Mouse (Mus musculus) hindbrain, embryonic 11.5 days (tissue): ENCODE measurements around the gene Adgrf3. TPM values are rescaled to one million over a fixed set of nuclear protein-coding genes. Genes with fewer than 3 reads are reported as not detected.

Experiments used
- ATAC-seq: fragments of 200-750 bp; cut with Nextera tagmentation; 2 replicates; pipeline ENCODE4 v1.8.0; 2017; ENCODE audit warnings: mild to moderate bottlenecking, moderate TSS enrichment, moderate library complexity; ENCODE audit not compliant: low FRiP score
- DNase-seq: peaks from one replicate; pipeline ENCODE4 v3.0.0-alpha.2; 2015; ENCODE audit warnings: low spot score
- H3K27ac ChIP-seq: fragments of 300-500 bp; sonication (generic); 2 replicates; pipeline ENCODE4 v1.5.1; 2014; ENCODE audit warnings: mild to moderate bottlenecking, low read depth, low read length
- H3K27me3 ChIP-seq: fragments of 300-500 bp; sonication (generic); 2 replicates; pipeline ENCODE4 v1.6.1; 2014; ENCODE audit warnings: mild to moderate bottlenecking, low read length, moderate library complexity, mixed read lengths; ENCODE audit not compliant: control insufficient read depth, insufficient read depth
- H3K36me3 ChIP-seq: fragments of 300-500 bp; sonication (generic); 2 replicates; pipeline ENCODE4 v1.6.1; 2014; ENCODE audit warnings: mild to moderate bottlenecking, low read length, moderate library complexity, mixed read lengths; ENCODE audit not compliant: control insufficient read depth, insufficient read depth
- H3K4me1 ChIP-seq: fragments of 300-500 bp; sonication (generic); replicated peaks from 2 replicates; pipeline ENCODE4 v1.6.1; 2014; ENCODE audit warnings: low read length, mixed read lengths; ENCODE audit not compliant: control insufficient read depth, insufficient read depth
- H3K4me2 ChIP-seq: fragments of 300-500 bp; sonication (generic); replicated peaks from 2 replicates; pipeline ENCODE4 v1.6.1; 2014; ENCODE audit warnings: mild to moderate bottlenecking, low read depth, low read length
- H3K4me3 ChIP-seq: fragments of 300-500 bp; sonication (generic); 2 replicates; pipeline ENCODE4 v1.5.1; 2014; ENCODE audit warnings: low read depth, low read length
- H3K9ac ChIP-seq: fragments of 300-500 bp; sonication (generic); 2 replicates; pipeline ENCODE4 v1.6.1; 2014; ENCODE audit warnings: low read depth, low read length
- H3K9me3 ChIP-seq: fragments of 300-500 bp; sonication (generic); 2 replicates; pipeline ENCODE4 v1.6.1; 2016; ENCODE audit warnings: low read length; ENCODE audit not compliant: control insufficient read depth
- WGBS: fragments of 180-500 bp; shearing (Covaris S2); extraction: QIAGEN DNeasy Blood & Tissue Kit; methylation state at CpG from one replicate; pipeline ENCODE4 v1.1.7; 2014; 5-methylcytosine and 5-hydroxymethylcytosine counted together
- polyA plus RNA-seq: library from polyadenylated mRNA; unstranded; fragments of >200 nt; fragmentation: Nextera tagmentation; extraction: Ambion mirVana; gene quantifications from 2 replicates; pipeline ENCODE4 v1.2.1, GENCODE M21; 2014

The Adgrf3 gene
- polyA plus RNA-seq, 1 experiment from 2014 or later = not detected

DNA sequence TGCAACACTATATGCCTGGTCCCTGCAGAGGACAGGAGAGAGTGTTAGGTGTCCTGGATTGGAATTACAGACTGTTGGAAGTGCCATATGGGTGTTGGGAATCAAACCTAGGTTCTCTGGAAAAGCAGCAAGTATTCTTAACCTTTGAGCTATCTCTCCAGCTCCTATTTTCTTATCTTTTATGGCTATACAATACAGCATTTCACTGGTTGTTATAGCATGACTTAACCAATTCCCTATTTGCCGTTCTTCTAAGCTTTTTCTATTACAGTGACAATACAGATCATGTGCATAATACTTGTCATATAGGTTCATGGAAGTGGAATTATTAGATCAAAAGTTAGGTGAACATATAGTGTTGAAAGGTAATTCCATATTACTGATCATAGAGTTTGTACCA is 43.7 kb downstream of the Adgrf3 start:
- no peak overlapping the region for H3K9ac ChIP-seq
- no peaks in the 10 kb centered on the region for H3K9me3 ChIP-seq
- H3K4me3 ChIP-seq = no peak overlapping the region
- H3K4me1 ChIP-seq = no peaks in the 10 kb centered on the region
- no peak for ATAC-seq
- DNase-seq = no peak
- no peaks in the 10 kb centered on the region for H3K27me3 ChIP-seq
- H3K27ac ChIP-seq = no peak overlapping the region
- H3K36me3 ChIP-seq = no peaks in the 10 kb centered on the region
- WGBS = 92% methylated on average over 1 of the region's 1 CpGs
- no peak overlapping the region for H3K4me2 ChIP-seq

DNA sequence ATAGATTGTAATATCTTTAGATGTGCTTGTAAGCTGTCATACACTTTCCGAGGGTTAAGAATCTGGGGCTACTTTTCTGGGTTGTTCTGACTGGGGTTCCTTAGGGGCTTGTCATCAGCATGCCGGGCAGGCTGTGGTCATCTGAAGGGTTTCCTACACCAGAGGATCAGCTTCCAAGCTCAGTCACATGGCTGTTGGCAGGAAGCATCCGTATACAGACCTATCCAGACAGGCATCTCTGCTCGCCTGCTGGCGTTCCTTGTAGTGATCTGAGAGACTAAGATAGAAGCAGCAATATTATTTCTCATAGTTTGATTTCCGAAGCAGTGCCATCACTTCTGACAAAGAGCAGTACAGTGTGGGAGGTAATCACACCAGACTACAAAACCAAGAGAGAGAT is 45.9 kb downstream of the Adgrf3 start:
- H3K9ac ChIP-seq = no peak overlapping the region
- no peak overlapping the region for H3K27ac ChIP-seq
- WGBS = 89% methylated on average over 6 of the region's 6 CpGs
- H3K9me3 ChIP-seq = no peaks in the 10 kb centered on the region
- no peak overlapping the region for H3K4me2 ChIP-seq
- H3K27me3 ChIP-seq = no peaks in the 10 kb centered on the region
- DNase-seq (no peak), ATAC-seq (no peak)
- H3K4me3 ChIP-seq = no peak overlapping the region
- H3K4me1 ChIP-seq = 0 out of 2 replicates have a peak, but pooled peaks cover 2% of the 10 kb centered on the region
- H3K36me3 ChIP-seq = no peaks in the 10 kb centered on the region

DNA sequence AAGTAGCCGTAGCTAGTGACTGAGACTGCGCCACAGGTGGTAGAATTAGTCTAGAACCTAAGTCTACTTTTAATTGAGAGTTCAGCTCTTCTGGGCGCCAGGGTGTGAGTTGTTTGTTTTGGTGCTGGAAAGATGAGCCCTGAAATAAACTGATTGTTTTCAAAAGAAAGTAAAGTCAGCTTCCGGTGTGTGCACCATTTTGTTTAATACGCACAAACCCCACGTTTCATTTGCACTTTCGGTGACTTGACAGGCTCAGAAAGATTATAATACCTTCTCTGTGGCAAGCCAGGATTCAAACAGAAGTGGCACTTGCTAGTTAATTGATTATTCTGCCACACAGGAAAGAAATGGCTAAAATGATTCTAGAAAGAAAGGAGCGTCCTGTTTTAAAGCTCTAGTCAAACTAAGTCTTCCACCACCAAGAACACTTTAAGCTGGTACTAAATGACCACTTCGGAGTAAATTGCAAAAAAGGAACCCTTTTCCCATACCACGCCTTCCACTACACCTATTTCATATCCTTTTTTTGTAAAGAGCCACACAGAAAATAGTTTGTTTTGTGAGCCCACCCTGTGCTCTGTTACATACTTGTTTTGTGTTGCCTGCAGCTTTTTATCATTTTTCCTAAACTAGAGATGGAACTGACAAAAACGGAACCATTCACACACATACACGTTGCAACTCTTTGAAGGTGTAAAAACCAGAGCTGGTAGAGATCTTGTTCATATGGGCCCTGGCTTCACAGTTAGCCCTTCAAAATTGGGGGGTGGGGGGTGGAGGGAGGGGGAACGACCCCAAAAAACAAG is 49.5 kb downstream of the Adgrf3 start:
- no peak overlapping the region for H3K27ac ChIP-seq
- H3K4me2 ChIP-seq = peak overlapping the region; percentile 75
- DNase-seq = no peak
- 45% methylated on average over 13 of the region's 13 CpGs for WGBS
- peak overlapping the region; percentile 71 for H3K4me3 ChIP-seq
- H3K27me3 ChIP-seq = no peaks in the 10 kb centered on the region
- no peaks in the 10 kb centered on the region for H3K9me3 ChIP-seq
- ATAC-seq = no peak; the same call in 1 of the 2 replicates
- H3K9ac ChIP-seq = peak overlapping the region; percentile 78
- H3K4me1 ChIP-seq = 0 out of 2 replicates have a peak, but pooled peaks cover 2% of the 10 kb centered on the region
- H3K36me3 ChIP-seq = no peaks in the 10 kb centered on the region

DNA sequence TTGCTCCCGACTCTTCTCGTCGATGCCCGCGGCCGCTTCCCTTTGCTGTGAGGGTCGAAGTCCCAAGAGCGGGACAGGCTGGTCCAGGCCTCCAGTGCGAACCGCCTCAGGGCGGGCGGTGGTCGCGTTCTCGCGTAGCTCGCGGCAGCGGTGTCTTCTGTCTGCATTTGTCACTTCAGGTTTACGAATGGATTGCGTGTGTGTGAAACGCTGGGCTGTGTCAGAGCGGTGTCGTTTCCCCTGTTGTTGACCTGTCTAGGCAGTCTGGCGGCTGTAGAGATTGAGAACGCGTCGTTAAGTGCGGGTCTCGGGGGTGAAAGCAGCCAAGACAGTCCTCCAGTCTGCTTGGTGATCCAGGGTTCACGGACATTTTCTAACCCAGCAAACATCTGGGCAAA is 50.1 kb downstream of the Adgrf3 start:
- no peak for DNase-seq
- no peaks in the 10 kb centered on the region for H3K36me3 ChIP-seq
- peak overlapping the region; percentile 75 for H3K4me2 ChIP-seq
- H3K27ac ChIP-seq = peak overlapping the region; percentile 56; the same call in 1 of the 2 replicates
- H3K4me3 ChIP-seq = peak overlapping the region; percentile 71
- under 1% methylated on average over 31 of the region's 31 CpGs for WGBS
- peak overlapping the region; percentile 78 for H3K9ac ChIP-seq
- no peaks in the 10 kb centered on the region for H3K27me3 ChIP-seq
- 0 out of 2 replicates have a peak, but pooled peaks cover 2% of the 10 kb centered on the region for H3K4me1 ChIP-seq
- peak; percentile 82 for ATAC-seq
- H3K9me3 ChIP-seq = no peaks in the 10 kb centered on the region

DNA sequence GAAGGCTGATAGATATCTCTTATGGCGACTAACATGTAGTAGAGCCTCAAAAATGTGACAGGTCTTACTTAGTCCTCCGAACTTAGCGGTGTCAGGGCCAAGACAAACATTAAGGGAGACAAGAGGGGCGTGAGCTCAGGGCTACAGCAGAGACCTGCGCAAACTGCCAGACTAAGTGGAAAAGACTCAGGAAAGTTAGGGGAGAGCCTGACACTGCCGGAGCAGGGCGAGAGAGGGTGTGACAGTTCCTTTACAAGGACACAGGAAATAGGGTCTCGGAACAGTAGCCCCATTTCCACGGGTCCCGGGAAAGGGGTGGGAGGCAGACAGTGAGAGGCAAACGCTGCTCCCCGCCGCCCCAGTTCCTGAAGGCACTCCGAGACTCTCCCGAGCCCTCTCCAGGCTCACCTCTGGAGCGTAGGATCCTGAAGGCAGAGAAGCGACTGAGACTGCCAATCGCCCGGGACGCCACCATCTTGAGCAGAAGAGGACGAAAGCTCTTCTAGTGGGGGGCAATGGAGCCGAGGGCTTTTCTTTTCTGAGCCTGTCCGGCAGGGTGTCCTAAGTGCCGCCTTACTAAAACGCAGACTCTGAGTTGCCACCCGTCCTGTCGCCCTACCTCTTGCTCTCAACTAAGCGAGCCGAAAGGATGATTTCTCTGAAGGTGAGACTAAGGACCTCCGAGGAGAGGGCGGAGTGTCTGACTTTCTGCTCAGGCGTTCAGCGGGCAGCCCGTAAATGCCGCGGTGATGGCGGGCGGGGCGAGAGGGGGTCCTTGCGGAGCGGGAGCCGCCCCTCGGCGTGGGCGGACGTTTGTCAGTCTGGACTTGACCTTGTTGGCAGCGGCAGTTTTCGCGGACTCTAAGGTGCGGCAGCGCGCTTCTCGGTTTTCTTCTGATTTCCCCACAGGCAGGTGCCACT is 50.8 kb downstream of the Adgrf3 start, which contains the start of the genes Hadha and Hadhb:
Gene Hadha, minus strand, starts transcription at position 689 of the 921 bp plus-strand sequence.
Gene Hadhb, plus strand, starts transcription at position 775 of the 921 bp plus-strand sequence.
- Histone ChIP-seq H3K4me3 (peak within 1 kb of the TSS; percentile 71), H3K4me1 (0 out of 2 replicates have a peak, but pooled peaks cover 2% of the 10 kb centered on the region), H3K4me2 (peak within 1 kb of the TSS; percentile 75), H3K9me3 (no peaks in the 10 kb centered on the region), H3K27me3 (no peaks in the 10 kb centered on the region), H3K9ac (peak within 1 kb of the TSS; percentile 78), H3K27ac (peak within 1 kb of the TSS; percentile 56), H3K36me3 (no peaks in the 10 kb centered on the region)
- DNase-seq (peak; percentile 93), ATAC-seq (peak; percentile 92)
- WGBS = under 1% methylated on average over 53 of the region's 53 CpGs

DNA sequence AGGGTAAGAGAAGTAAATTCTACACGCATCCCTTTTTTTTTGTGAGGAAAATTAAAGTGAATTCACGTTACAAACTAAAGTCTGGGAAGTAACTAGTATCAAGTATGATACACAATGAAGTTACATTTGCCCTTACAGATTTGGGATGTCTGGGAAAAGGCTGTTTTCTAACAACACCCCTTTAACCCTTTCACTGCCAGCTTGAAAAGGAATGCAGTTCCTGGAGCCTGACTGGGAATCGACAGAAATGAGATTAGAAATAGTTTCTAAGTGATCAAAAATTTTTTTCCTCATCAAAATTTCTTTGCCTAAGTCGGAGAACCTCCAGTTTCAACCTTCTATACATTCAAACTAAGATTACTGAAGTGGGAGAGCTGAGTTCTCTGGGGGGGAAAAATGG is 51.5 kb downstream of the Adgrf3 start:
- Histone ChIP-seq H3K9ac (peak overlapping the region; percentile 78), H3K27me3 (no peaks in the 10 kb centered on the region), H3K4me1 (0 out of 2 replicates have a peak, but pooled peaks cover 2% of the 10 kb centered on the region), H3K27ac (no peak overlapping the region), H3K4me3 (peak overlapping the region; percentile 71), H3K4me2 (peak overlapping the region; percentile 71), H3K36me3 (no peaks in the 10 kb centered on the region), H3K9me3 (no peaks in the 10 kb centered on the region)
- 26% methylated on average over 4 of the region's 4 CpGs for WGBS
- ATAC-seq (no peak), DNase-seq (peak; percentile 55)

DNA sequence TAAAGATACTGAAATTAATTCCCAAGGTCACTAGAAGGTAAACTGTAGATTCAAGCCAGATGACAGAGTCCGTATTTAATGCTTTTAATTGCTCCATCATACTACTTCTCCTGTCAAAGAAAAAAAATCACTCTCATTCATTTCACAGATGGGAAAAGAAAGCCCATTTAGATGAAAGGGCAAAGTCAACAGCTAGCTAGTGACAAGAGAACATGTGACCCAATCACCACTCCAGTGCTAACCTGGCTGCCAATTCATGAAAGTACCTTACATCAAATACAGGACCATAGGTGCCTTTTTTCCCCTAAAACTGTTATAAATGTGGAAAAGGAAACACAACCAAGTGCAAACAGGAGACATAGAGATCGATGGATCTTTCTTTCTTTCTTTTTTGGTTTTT is 52.3 kb downstream of the Adgrf3 start:
- no peak overlapping the region for H3K4me2 ChIP-seq
- DNase-seq = no peak
- 94% methylated on average over 2 of the region's 2 CpGs for WGBS

DNA sequence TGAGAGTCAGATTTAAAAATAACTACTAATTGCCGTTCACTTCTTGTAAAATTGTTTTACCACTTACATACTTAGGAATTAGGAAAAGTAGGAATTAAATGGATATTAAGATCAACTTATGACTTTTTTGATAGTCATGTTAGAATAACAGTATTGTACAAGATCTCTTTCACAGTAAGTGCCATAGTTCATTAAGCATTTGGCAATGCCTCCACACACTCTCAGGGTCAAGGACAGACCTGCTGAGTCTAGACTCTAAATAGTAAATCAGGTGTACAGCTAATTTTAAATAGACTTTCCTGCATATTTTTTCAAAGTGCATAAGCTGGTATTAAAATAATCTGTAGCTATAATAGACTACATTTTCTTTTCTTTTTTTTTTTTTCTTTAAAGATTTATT is 53.1 kb downstream of the Adgrf3 start:
- DNase-seq (no peak), ATAC-seq (no peak)
- WGBS = 91% methylated on average over 1 of the region's 1 CpGs
- no peak overlapping the region for H3K4me3 ChIP-seq
- no peaks in the 10 kb centered on the region for H3K27me3 ChIP-seq
- 0 out of 2 replicates have a peak, but pooled peaks cover 2% of the 10 kb centered on the region for H3K4me1 ChIP-seq
- no peak overlapping the region for H3K27ac ChIP-seq
- H3K36me3 ChIP-seq = no peaks in the 10 kb centered on the region
- no peak overlapping the region for H3K9ac ChIP-seq
- H3K4me2 ChIP-seq = no peak overlapping the region
- H3K9me3 ChIP-seq = no peaks in the 10 kb centered on the region

More for the DNA sequence above, 52.3 kb downstream of the Adgrf3 start:
- Histone ChIP-seq H3K27ac (no peak overlapping the region), H3K4me3 (no peak overlapping the region), H3K9ac (no peak overlapping the region), H3K9me3 (no peaks in the 10 kb centered on the region), H3K4me1 (0 out of 2 replicates have a peak, but pooled peaks cover 2% of the 10 kb centered on the region), H3K27me3 (no peaks in the 10 kb centered on the region), H3K36me3 (no peaks in the 10 kb centered on the region)
- no peak for ATAC-seq
